Mouse (Mus musculus): ENCODE results near the gene Leng1. TPM values are rescaled to one million over a fixed set of nuclear protein-coding genes. Genes with fewer than 3 reads are reported as not detected.

The Leng1 gene
- total RNA-seq, 2 experiments from 2014 or later = 4.4 to 5.5 TPM

DNA sequence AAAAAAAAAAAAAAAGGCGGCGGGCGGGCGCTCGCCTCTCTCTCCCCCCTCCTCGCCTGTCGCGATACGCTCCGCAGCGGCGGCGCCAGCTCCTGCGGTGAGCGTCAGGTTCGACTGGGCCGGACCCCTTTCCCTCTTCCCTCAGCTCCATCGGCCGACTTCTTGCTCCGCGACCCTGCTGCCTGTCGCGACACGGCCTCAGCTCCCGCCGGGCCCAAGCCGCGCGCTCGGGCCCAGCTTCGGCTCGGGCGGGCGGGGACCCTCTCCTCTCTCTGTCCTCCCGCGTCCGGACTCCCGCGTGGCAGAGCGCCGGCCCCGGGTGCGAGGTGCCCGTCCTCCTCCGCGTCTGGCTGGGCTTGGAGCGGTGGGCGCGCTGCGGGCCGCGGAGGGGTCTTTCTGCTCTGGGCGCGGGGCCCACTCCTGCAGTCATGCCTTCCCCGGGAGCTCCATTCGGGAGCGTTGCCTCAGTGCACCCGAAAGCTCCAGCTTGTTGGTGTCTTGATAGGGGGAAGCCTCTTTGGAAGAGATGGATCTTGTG, 20.1 kb downstream of the Leng1 start:
- DNase-seq (ENCODE audit: extremely low spot score in 1 of 2, low spot score in 2 of 2) = no peak

DNA sequence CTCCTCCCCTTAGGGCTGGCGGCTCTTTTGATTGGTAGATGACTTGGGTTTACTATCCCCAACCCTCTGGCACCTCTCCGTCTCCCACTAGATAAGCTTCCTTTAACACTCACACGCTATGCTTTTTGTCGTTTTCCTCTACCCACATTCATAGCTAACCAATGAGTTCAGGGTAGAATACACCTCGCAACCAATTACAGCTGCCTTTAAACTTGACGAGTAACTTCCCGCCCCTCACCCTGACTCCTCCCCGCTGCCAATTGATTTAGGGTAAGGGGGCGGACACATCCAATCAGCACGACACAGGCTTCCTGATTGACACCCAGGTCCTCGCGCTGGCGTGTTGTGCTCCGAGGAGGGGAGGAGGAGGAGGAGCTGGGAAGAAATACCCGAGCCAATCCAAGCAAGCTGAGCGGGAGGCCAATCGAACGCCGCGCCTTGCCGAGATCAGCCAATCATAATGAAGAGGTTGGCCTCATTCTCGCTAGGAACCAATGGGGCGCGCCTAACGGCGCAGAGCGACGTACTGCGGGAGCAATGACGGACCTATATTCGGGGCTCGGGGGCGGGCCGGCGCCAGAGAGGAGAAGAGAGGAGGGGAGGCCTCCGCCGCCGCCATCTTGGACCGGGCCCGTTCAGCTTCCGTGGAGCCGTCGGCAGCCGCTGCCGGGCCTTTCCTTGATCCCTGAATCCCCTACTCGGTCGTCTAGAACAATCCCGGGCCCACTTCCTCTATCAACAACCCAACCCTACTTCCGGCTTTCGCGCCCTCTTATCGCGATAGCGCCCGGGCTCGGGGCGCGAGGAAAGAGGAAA, 20.8 kb downstream of the Leng1 start, which contains the start of gene Cnot3:
Gene Cnot3, plus strand, starts transcription at position 597 of the 816 bp plus-strand sequence.
- intact Hi-C loops (cut with DNase I) = no loop called here
- DNase-seq (ENCODE audit: extremely low spot score in 1 of 2, low spot score in 2 of 2) = peak; percentile 99

More for the DNA sequence above, 20.1 kb downstream of the Leng1 start:
- intact Hi-C loops (cut with DNase I) = no loop called here

DNA sequence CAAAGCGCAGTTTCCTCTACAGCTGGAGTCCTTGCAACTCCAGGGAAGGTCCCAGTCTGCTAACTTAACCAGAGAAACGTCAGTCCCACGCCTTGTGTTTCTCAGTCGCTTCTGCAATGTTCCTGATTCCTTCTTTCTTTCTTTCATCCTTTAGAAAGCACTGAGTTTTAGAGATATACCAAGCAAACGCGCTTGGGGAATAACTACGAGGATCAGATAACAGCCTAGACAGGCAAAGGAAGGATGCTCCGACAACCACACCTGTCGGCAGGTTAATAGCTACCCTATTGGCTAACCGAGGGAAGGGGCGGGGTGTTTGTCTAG, 21.3 kb downstream of the Leng1 start:
- intact Hi-C loops (cut with DNase I) = no loop called here
- peak in 1 of 2 experiments; percentile 91 for DNase-seq (ENCODE audit: extremely low spot score in 1 of 2, low spot score in 2 of 2)

DNA sequence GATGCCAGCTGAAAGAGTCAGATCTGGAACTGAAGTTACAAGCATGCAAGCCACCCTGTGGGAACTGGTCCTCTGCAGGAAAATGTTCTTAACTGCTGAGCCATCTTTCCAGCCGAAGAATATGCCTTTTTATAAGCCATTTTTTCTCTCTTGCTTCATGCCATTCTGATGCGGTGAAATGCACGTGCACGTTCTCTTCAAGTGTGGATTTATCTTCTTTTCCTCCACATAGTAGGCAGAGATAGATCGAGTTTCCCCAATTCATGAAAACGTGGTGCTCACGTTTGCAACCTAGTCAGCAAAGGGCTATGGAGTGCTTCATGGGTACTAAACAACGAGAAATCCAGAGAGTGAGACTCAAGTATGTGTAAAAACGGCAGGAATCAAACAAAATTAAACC, 21.8 kb downstream of the Leng1 start:
- DNase-seq (ENCODE audit: extremely low spot score in 1 of 2, low spot score in 2 of 2) = no peak
- intact Hi-C loops (cut with DNase I) = no loop called here

DNA sequence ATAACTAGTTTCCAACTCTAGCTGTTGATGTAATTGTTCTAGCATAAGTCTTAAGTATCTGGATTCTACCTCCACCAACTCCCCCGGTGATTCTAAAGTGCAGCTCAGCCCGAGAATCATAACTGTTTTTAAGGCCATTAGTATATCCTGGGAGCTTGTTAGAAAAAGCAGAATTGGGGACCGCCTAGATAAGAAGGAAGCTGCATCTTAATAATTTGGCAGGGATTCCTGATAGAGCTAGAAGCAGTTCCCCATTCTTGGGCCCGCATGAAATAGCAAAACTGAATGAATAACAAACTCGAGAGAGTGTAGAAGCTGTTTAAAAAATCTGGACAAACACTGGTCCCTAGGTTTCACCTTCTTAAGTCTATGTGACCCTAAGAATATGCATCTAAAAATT, 22.2 kb downstream of the Leng1 start:
- intact Hi-C loops (cut with DNase I) = no loop called here
- no peak for DNase-seq (ENCODE audit: extremely low spot score in 1 of 2, low spot score in 2 of 2)

DNA sequence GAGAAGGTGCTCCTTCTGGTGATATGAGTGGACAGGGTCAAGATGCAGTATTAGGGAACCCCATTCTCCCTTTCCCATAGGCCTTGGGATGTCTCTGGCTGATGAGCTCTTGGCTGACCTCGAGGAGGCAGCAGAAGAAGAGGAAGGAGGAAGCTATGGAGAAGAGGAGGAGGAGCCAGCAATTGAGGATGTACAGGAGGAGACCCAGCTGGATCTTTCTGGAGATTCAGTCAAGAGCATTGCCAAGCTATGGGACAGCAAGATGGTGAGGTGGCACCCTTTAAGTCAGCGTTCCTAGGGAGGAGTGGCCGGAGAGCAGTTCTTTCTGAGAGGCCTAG, 35.2 kb downstream of the Leng1 start:
- DNase-seq (ENCODE audit: extremely low spot score in 1 of 2, low spot score in 2 of 2) = no peak
- intact Hi-C loops (cut with DNase I) = no loop called here

DNA sequence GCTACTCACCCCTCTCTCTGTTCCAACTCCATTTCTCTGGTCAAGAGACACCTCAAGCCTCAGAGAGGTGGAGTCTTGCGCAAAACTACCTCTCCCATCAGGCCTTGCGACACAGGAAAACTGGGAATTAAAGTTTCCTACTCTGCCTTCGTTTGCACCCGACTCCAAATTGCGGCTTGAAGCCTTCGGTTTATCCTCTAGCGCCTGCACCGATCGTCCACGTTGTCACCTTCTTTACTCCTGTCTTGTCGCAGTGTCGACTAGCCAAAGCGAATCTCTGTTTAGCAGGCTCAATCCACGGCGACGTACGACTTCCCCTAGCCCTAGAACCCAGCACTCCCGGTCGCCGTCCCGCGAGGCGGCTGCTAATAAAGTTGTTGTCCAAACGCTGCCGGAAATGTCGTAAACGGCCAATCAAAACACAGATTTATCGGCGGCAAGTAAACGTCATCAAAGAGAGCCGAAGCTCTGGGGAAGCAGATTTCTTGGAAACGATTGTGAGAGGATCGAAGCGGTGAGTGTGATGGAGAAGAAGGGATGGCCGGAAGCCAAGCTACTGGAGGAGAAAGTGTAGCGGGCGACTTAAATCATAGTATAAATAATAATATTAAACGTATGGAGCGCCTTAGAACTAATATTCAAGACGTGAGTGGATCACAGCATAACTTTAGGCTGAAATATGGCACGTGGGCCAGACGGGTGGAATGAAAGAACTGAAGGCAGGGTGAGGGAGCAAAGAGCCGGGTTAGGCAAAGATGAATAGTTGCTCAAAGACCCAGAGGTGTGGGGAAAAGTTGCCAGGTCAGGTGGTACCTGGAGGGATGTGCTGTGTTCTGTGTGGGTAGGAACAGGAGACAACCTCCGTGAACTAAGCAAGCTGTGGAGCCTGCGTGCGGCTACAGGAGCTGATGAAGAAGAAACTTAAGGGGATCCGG, 35.8 kb downstream of the Leng1 start, which contains the start of the genes Tfpt and Prpf31:
Gene Tfpt, minus strand, starts transcription at position 387 of the 935 bp plus-strand sequence.
Gene Prpf31, plus strand, starts transcription at position 443 of the 935 bp plus-strand sequence.
- intact Hi-C loops (cut with DNase I) = no loop called here

GRCm38 (mm10) chr7:3629030-3629429, 36.6 kb downstream of the Leng1 start:
- intact Hi-C loops (cut with DNase I) = no loop called here
- DNase-seq (ENCODE audit: extremely low spot score in 1 of 2, low spot score in 2 of 2) = no peak

More for the DNA sequence above, 35.8 kb downstream of the Leng1 start, which contains the start of the genes Tfpt and Prpf31:
- peak; percentile 93 to 94 for DNase-seq (ENCODE audit: extremely low spot score in 1 of 2, low spot score in 2 of 2)

- DNase-seq (ENCODE audit: extremely low spot score in 1 of 2, low spot score in 2 of 2) = peak; percentile 88 to 94
- intact Hi-C loops (cut with DNase I) = no loop called here
These were observed 48.2 kb downstream of the Leng1 start, which contains the start of gene Ndufa3 for GRCm38 (mm10) chr7:3617242-3617995. Gene Ndufa3, plus strand, starts transcription at chr7:3617373.

- no peak for DNase-seq (ENCODE audit: extremely low spot score in 1 of 2, low spot score in 2 of 2)
- intact Hi-C loops (cut with DNase I) = no loop called here
These were observed 49.0 kb downstream of the Leng1 start for GRCm38 (mm10) chr7:3616389-3617241.

DNA sequence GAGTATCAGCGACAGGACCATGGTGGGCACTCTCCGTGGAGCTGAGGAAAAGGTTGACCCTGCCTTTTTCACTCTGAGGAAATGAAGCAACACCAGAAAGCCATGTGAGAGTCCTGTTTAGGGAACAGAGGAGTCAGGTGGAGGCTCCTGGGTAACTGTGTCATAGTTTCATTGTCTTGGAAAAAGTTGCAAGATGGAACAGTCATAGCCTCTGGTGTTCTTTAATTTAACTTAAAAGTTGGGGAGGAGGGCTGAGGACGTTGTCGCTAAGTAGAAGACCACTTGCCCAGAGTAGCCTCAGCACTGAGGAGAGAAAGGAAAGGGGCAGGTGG, 49.6 kb downstream of the Leng1 start, which contains the start of gene Oscar:
Gene Oscar, minus strand, starts transcription at position 101 of the 332 bp plus-strand sequence.
- intact Hi-C loops (cut with DNase I) = no loop called here
- DNase-seq (ENCODE audit: extremely low spot score in 1 of 2, low spot score in 2 of 2) = no peak

DNA sequence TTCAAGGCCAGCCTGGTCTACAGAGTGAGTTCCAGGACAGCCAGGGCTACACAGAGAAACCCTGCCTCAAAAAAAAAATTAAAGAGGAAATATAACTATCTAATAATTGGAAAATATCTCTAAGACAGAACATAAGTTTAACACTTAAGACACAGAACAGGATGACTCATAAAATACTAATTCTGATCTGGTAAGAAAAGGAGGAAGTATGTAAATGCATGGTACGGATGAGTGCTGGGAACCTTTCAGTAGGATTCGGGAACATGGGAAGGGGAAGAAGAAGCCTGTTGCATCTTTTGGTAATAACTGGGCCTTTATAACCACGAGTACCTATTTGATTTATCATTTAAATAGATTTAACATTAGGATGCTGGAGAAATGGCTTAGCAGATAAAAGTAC, 51.6 kb downstream of the Leng1 start:
- no peak for DNase-seq (ENCODE audit: extremely low spot score in 1 of 2, low spot score in 2 of 2)
- intact Hi-C loops (cut with DNase I) = no loop called here

GRCm38 (mm10) chr7:3611006-3611405, 54.6 kb downstream of the Leng1 start:
- intact Hi-C loops (cut with DNase I) = no loop called here
- DNase-seq (ENCODE audit: extremely low spot score in 1 of 2, low spot score in 2 of 2) = no peak

- no peak for DNase-seq (ENCODE audit: extremely low spot score in 1 of 2, low spot score in 2 of 2)
- intact Hi-C loops (cut with DNase I) = no loop called here
These were observed 55.2 kb downstream of the Leng1 start for GRCm38 (mm10) chr7:3610437-3610836.
